Mouse (Mus musculus): ENCODE data around the gene Cd164.

Gene Cd164

GRCm38 (mm10) chr10:41504996-41505395 is 14.2 kb upstream of the Cd164 start:
- no peak for DNase-seq

GRCm38 (mm10) chr10:41505446-41505845 is 13.8 kb upstream of the Cd164 start:
- DNase-seq = peak; percentile 76

GRCm38 (mm10) chr10:41509160-41509559 is 10.1 kb upstream of the Cd164 start:
- DNase-seq = peak; percentile 43

GRCm38 (mm10) chr10:41514301-41514700 is 4.9 kb upstream of the Cd164 start:
- no peak for DNase-seq

- no peak for DNase-seq
Observed at GRCm38 (mm10) chr10:41514921-41515320, 4.3 kb upstream of the Cd164 start.

GRCm38 (mm10) chr10:41518508-41518980 is 670 bp upstream of the Cd164 start:
- DNase-seq = peak; percentile 83

- peak; percentile 75 for DNase-seq
Observed at GRCm38 (mm10) chr10:41519640-41520409, 611 bp downstream of the Cd164 start.

GRCm38 (mm10) chr10:41520410-41520673 is 1.1 kb downstream of the Cd164 start:
- no peak for DNase-seq

GRCm38 (mm10) chr10:41523386-41523785 is 4.2 kb downstream of the Cd164 start:
- DNase-seq = no peak

- no peak for DNase-seq
Observed at GRCm38 (mm10) chr10:41525696-41526095, 6.5 kb downstream of the Cd164 start.

GRCm38 (mm10) chr10:41529972-41530371 is 10.8 kb downstream of the Cd164 start:
- no peak for DNase-seq

- DNase-seq = no peak
Observed at GRCm38 (mm10) chr10:41535991-41536390, 16.8 kb downstream of the Cd164 start.

- no peak for DNase-seq
Observed at GRCm38 (mm10) chr10:41536714-41537113, 17.5 kb downstream of the Cd164 start.

- no peak for DNase-seq
Observed at GRCm38 (mm10) chr10:41537226-41537982, 18.2 kb downstream of the Cd164 start.

- DNase-seq = no peak
Observed at GRCm38 (mm10) chr10:41537983-41538330, 18.7 kb downstream of the Cd164 start.

- DNase-seq = no peak
Observed at GRCm38 (mm10) chr10:41538986-41539385, 19.8 kb downstream of the Cd164 start.

GRCm38 (mm10) chr10:41542057-41542456 is 22.8 kb downstream of the Cd164 start:
- DNase-seq = no peak

- no peak for DNase-seq
Observed at GRCm38 (mm10) chr10:41543439-41543838, 24.2 kb downstream of the Cd164 start.

GRCm38 (mm10) chr10:41543844-41544243 is 24.6 kb downstream of the Cd164 start:
- DNase-seq = no peak

- DNase-seq = peak; percentile 26
Observed at GRCm38 (mm10) chr10:41544481-41545190, 25.4 kb downstream of the Cd164 start.

GRCm38 (mm10) chr10:41545224-41545755 is 26.1 kb downstream of the Cd164 start:
- DNase-seq = no peak

- DNase-seq = peak; percentile 71
Observed at GRCm38 (mm10) chr10:41546396-41547165, 27.4 kb downstream of the Cd164 start.

- DNase-seq = no peak
Observed at GRCm38 (mm10) chr10:41550711-41551110, 31.5 kb downstream of the Cd164 start.
